Mouse (Mus musculus) hindbrain, embryonic 16.5 days (tissue): ENCODE measurements around the gene Nxph1. TPM values are rescaled to one million over a fixed set of nuclear protein-coding genes. Genes with fewer than 3 reads are reported as not detected.

Source experiments
- polyA plus RNA-seq: library from polyadenylated mRNA; unstranded; fragments of >200 nt; fragmentation: Nextera tagmentation; extraction: Ambion mirVana; gene quantifications from 2 replicates; pipeline ENCODE4 v1.2.1, GENCODE M21; 2015

The Nxph1 gene
- polyA plus RNA-seq, 1 experiment from 2014 or later = 101 TPM

Other genes with a start within 250 kb of the Nxph1 start
- gene Ica1, start 169.9 kb upstream of the Nxph1 start, polyA plus RNA-seq = 75.5 and 81.0 TPM in 2 replicates